Mouse (Mus musculus): ENCODE measurements at regions not wholly inside any gene's neighbourhood (a gene's known extent, or its start where the extent isn't known, plus 50 kb on each side); places are given as distances from the start of the nearest gene placed in this dataset.

- WGBS = 56% methylated on average over 2 of the region's 2 CpGs
- Histone ChIP-seq H3K27ac (replicated peaks; ENCODE audit: low read depth, low read length) (no peak overlapping the region), H3K27me3 (ENCODE audit: control insufficient read depth, insufficient read depth, low read length) (no peaks in the 10 kb centered on the region), H3K9me3 (ENCODE audit: control insufficient read depth, low read length) (no peaks in the 10 kb centered on the region), H3K4me1 (ENCODE audit: control insufficient read depth, insufficient read depth, low read length) (no peaks in the 10 kb centered on the region), H3K4me2 (ENCODE audit: low read depth, severe bottlenecking) (no peak overlapping the region), H3K9ac (ENCODE audit: low read length) (no peak overlapping the region), H3K36me3 (ENCODE audit: control insufficient read depth, insufficient read depth, low read length) (no peaks in the 10 kb centered on the region), H3K4me3 (ENCODE audit: low read depth, low read length) (no peak overlapping the region)
- ATAC-seq (ENCODE audit: insufficient number of reproducible peaks, low FRiP score, low TSS enrichment, low read depth) = no peak
- DNase-seq (ENCODE audit: low spot score) = no peak
Measured at GRCm38 (mm10) chr12:94645302-94645701, 1046.7 kb upstream of the Flrt2 start.

GRCm38 (mm10) chr12:94670035-94670434 is 1022.0 kb upstream of the Flrt2 start:
- no peaks in the 10 kb centered on the region for H3K9me3 ChIP-seq (ENCODE audit: control insufficient read depth, low read length)
- H3K27me3 ChIP-seq (ENCODE audit: control insufficient read depth, insufficient read depth, low read length) = no peaks in the 10 kb centered on the region
- DNase-seq (ENCODE audit: low spot score) (no peak), ATAC-seq (ENCODE audit: insufficient number of reproducible peaks, low FRiP score, low TSS enrichment, low read depth) (no peak)
- H3K4me2 ChIP-seq (ENCODE audit: low read depth, severe bottlenecking) = no peak overlapping the region
- H3K9ac ChIP-seq (ENCODE audit: low read length) = no peak overlapping the region
- H3K27ac ChIP-seq (replicated peaks; ENCODE audit: low read depth, low read length) = no peak overlapping the region
- H3K36me3 ChIP-seq (ENCODE audit: control insufficient read depth, insufficient read depth, low read length) = no peaks in the 10 kb centered on the region
- 86% methylated on average over 1 of the region's 1 CpGs for whole genome bisulfite sequencing
- H3K4me1 ChIP-seq (ENCODE audit: control insufficient read depth, insufficient read depth, low read length) = no peaks in the 10 kb centered on the region
- H3K4me3 ChIP-seq (ENCODE audit: low read depth, low read length) = no peak overlapping the region

- DNase-seq (ENCODE audit: low spot score) (no peak), ATAC-seq (ENCODE audit: insufficient number of reproducible peaks, low FRiP score, low TSS enrichment, low read depth) (no peak)
- Histone ChIP-seq H3K9me3 (ENCODE audit: control insufficient read depth, low read length) (no peaks in the 10 kb centered on the region), H3K27me3 (ENCODE audit: control insufficient read depth, insufficient read depth, low read length) (no peaks in the 10 kb centered on the region), H3K4me2 (ENCODE audit: low read depth, severe bottlenecking) (no peak overlapping the region), H3K9ac (ENCODE audit: low read length) (no peak overlapping the region), H3K4me3 (ENCODE audit: low read depth, low read length) (no peak overlapping the region), H3K4me1 (ENCODE audit: control insufficient read depth, insufficient read depth, low read length) (no peaks in the 10 kb centered on the region), H3K27ac (replicated peaks; ENCODE audit: low read depth, low read length) (no peak overlapping the region), H3K36me3 (ENCODE audit: control insufficient read depth, insufficient read depth, low read length) (no peaks in the 10 kb centered on the region)
- 26% methylated on average over 2 of the region's 2 CpGs for WGBS
Measured at GRCm38 (mm10) chr12:94674925-94675324, 1017.1 kb upstream of the Flrt2 start.

GRCm38 (mm10) chr12:94691341-94692029 is 1000.5 kb upstream of the Flrt2 start:
- H3K9me3 ChIP-seq (ENCODE audit: control insufficient read depth, low read length) = no peaks in the 10 kb centered on the region
- H3K27ac ChIP-seq (replicated peaks; ENCODE audit: low read depth, low read length) = no peak overlapping the region
- no peak overlapping the region for H3K4me2 ChIP-seq (ENCODE audit: low read depth, severe bottlenecking)
- ATAC-seq (ENCODE audit: insufficient number of reproducible peaks, low FRiP score, low TSS enrichment, low read depth) (no peak), DNase-seq (ENCODE audit: low spot score) (no peak)
- no peaks in the 10 kb centered on the region for H3K27me3 ChIP-seq (ENCODE audit: control insufficient read depth, insufficient read depth, low read length)
- 85% methylated on average over 2 of the region's 2 CpGs for WGBS
- no peaks in the 10 kb centered on the region for H3K36me3 ChIP-seq (ENCODE audit: control insufficient read depth, insufficient read depth, low read length)
- no peaks in the 10 kb centered on the region for H3K4me1 ChIP-seq (ENCODE audit: control insufficient read depth, insufficient read depth, low read length)
- H3K4me3 ChIP-seq (ENCODE audit: low read depth, low read length) = no peak overlapping the region
- no peak overlapping the region for H3K9ac ChIP-seq (ENCODE audit: low read length)

GRCm38 (mm10) chr12:94731391-94731790 is 960.6 kb upstream of the Flrt2 start:
- no peaks in the 10 kb centered on the region for H3K36me3 ChIP-seq (ENCODE audit: control insufficient read depth, insufficient read depth, low read length)
- H3K4me3 ChIP-seq (ENCODE audit: low read depth, low read length) = no peak overlapping the region
- H3K4me1 ChIP-seq (ENCODE audit: control insufficient read depth, insufficient read depth, low read length) = no peaks in the 10 kb centered on the region
- H3K4me2 ChIP-seq (ENCODE audit: low read depth, severe bottlenecking) = no peak overlapping the region
- H3K9me3 ChIP-seq (ENCODE audit: control insufficient read depth, low read length) = no peaks in the 10 kb centered on the region
- H3K27ac ChIP-seq (replicated peaks; ENCODE audit: low read depth, low read length) = no peak overlapping the region
- WGBS = 77% methylated on average over 5 of the region's 5 CpGs
- DNase-seq (ENCODE audit: low spot score) = no peak
- H3K27me3 ChIP-seq (ENCODE audit: control insufficient read depth, insufficient read depth, low read length) = no peaks in the 10 kb centered on the region
- no peak for ATAC-seq (ENCODE audit: insufficient number of reproducible peaks, low FRiP score, low TSS enrichment, low read depth)
- H3K9ac ChIP-seq (ENCODE audit: low read length) = no peak overlapping the region

- H3K36me3 ChIP-seq (ENCODE audit: control insufficient read depth, insufficient read depth, low read length) = no peaks in the 10 kb centered on the region
- ATAC-seq (ENCODE audit: insufficient number of reproducible peaks, low FRiP score, low TSS enrichment, low read depth) (no peak; the same call in 1 of the 2 replicates), DNase-seq (ENCODE audit: low spot score) (no peak)
- no peak overlapping the region for H3K27ac ChIP-seq (replicated peaks; ENCODE audit: low read depth, low read length)
- H3K4me2 ChIP-seq (ENCODE audit: low read depth, severe bottlenecking) = no peak overlapping the region
- no peak overlapping the region for H3K9ac ChIP-seq (ENCODE audit: low read length)
- H3K9me3 ChIP-seq (ENCODE audit: control insufficient read depth, low read length) = no peaks in the 10 kb centered on the region
- WGBS = 76% methylated on average over 4 of the region's 4 CpGs
- H3K27me3 ChIP-seq (ENCODE audit: control insufficient read depth, insufficient read depth, low read length) = no peaks in the 10 kb centered on the region
- no peaks in the 10 kb centered on the region for H3K4me1 ChIP-seq (ENCODE audit: control insufficient read depth, insufficient read depth, low read length)
- H3K4me3 ChIP-seq (ENCODE audit: low read depth, low read length) = no peak overlapping the region
Measured at GRCm38 (mm10) chr12:94733179-94733578, 958.8 kb upstream of the Flrt2 start.

GRCm38 (mm10) chr12:94737263-94737662 is 954.8 kb upstream of the Flrt2 start:
- Histone ChIP-seq H3K9me3 (ENCODE audit: control insufficient read depth, low read length) (no peaks in the 10 kb centered on the region), H3K9ac (ENCODE audit: low read length) (no peak overlapping the region), H3K27ac (replicated peaks; ENCODE audit: low read depth, low read length) (no peak overlapping the region), H3K4me2 (ENCODE audit: low read depth, severe bottlenecking) (no peak overlapping the region), H3K4me1 (ENCODE audit: control insufficient read depth, insufficient read depth, low read length) (no peaks in the 10 kb centered on the region), H3K4me3 (ENCODE audit: low read depth, low read length) (no peak overlapping the region), H3K36me3 (ENCODE audit: control insufficient read depth, insufficient read depth, low read length) (no peaks in the 10 kb centered on the region), H3K27me3 (ENCODE audit: control insufficient read depth, insufficient read depth, low read length) (no peaks in the 10 kb centered on the region)
- 37% methylated on average over 4 of the region's 4 CpGs for WGBS
- ATAC-seq (ENCODE audit: insufficient number of reproducible peaks, low FRiP score, low TSS enrichment, low read depth) (no peak), DNase-seq (ENCODE audit: low spot score) (peak; percentile 36)

- H3K27me3 ChIP-seq (ENCODE audit: control insufficient read depth, insufficient read depth, low read length) = no peaks in the 10 kb centered on the region
- H3K4me1 ChIP-seq (ENCODE audit: control insufficient read depth, insufficient read depth, low read length) = no peaks in the 10 kb centered on the region
- H3K36me3 ChIP-seq (ENCODE audit: control insufficient read depth, insufficient read depth, low read length) = no peaks in the 10 kb centered on the region
- H3K4me2 ChIP-seq (ENCODE audit: low read depth, severe bottlenecking) = no peak overlapping the region
- 70% methylated on average over 6 of the region's 6 CpGs for WGBS
- H3K9ac ChIP-seq (ENCODE audit: low read length) = no peak overlapping the region
- no peak for ATAC-seq (ENCODE audit: insufficient number of reproducible peaks, low FRiP score, low TSS enrichment, low read depth)
- no peak overlapping the region for H3K27ac ChIP-seq (replicated peaks; ENCODE audit: low read depth, low read length)
- H3K4me3 ChIP-seq (ENCODE audit: low read depth, low read length) = no peak overlapping the region
- no peak for DNase-seq (ENCODE audit: low spot score)
- H3K9me3 ChIP-seq (ENCODE audit: control insufficient read depth, low read length) = no peaks in the 10 kb centered on the region
Measured at GRCm38 (mm10) chr12:94749747-94750515, 942.1 kb upstream of the Flrt2 start.
